Comparison of ENCODE assay signal across 8 mouse cellular contexts in the genomic region with DNA sequence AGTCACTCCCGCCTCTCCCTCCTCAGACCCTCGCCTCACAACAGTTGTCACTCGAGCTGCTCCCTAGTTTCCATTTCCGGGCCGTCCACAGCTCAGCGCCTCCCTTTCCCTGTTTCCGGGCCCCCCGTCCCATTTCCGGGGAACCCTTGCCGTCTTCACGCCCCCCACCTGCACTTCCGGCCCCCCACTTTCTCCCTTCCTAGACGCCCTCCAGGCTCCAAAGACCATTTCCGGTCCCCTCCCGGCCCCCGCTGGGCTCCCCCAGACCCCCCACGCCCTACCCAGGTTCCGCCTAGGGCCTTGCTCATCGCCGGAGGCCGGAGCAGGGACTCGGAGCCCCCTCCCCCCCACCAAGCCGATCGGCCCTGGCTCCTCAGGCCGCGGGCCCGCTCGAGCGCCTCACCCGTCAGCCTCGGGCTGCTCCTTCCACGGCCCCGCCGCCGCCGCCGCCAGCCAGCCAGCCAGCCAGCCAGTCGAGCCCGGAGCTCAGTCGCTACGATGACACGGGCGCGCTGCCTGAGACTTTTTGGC. TPM values are rescaled to one million over a fixed set of nuclear protein-coding genes. Genes with fewer than 3 reads are reported as not detected.
DNase-seq lines count a peak whose midpoint lies in the region; ATAC-seq and TF ChIP-seq lines count a peak whose summit lies in the region.

No protein-coding gene starts in this region.

- peaks cover 33% of the 10 kb centered on the region for H3K4me1 ChIP-seq in forebrain, embryonic 13.5 days
- no peaks in the 10 kb centered on the region; the same call in 1 of the 2 replicates for H3K4me1 ChIP-seq in lung, adult 2 months (ENCODE audit: control insufficient read depth, insufficient read depth, low read length)
- H3K4me1 ChIP-seq in neural tube, embryonic 15.5 days: peaks cover 32% of the 10 kb centered on the region

- no peaks in the 10 kb centered on the region for H3K27me3 ChIP-seq in forebrain, embryonic 13.5 days
- H3K27me3 ChIP-seq in neural tube, embryonic 15.5 days (replicated peaks): no peaks in the 10 kb centered on the region

- no peaks in the 10 kb centered on the region for H3K9me3 ChIP-seq in forebrain, embryonic 13.5 days (replicated peaks)
- no peaks in the 10 kb centered on the region for H3K9me3 ChIP-seq in neural tube, embryonic 15.5 days (replicated peaks)

- TF ChIP-seq CTCF in lung, adult 2 months (IDR thresholded peaks at IDR 0.05; ENCODE audit: insufficient read depth, low read length): no peak

- H3K4me3 ChIP-seq in forebrain, embryonic 13.5 days: peak overlapping the region; percentile 92
- H3K4me3 ChIP-seq in lung, adult 2 months (replicated peaks; ENCODE audit: extremely low read depth, low read depth, low read length): peak overlapping the region; percentile 75
- peak overlapping the region; percentile 95 for H3K4me3 ChIP-seq in neural tube, embryonic 15.5 days (replicated peaks)

- peak overlapping the region; percentile 97 for H3K27ac ChIP-seq in forebrain, embryonic 13.5 days
- H3K27ac ChIP-seq in neural tube, embryonic 15.5 days (replicated peaks): peak overlapping the region; percentile 96

- under 1% methylated on average over 31 of the region's 44 CpGs for WGBS in forebrain, embryonic 13.5 days
- WGBS in lung, adult 2 months: under 1% methylated on average over 42 of the region's 44 CpGs
- WGBS in neural tube, embryonic 15.5 days: under 1% methylated on average over 29 of the region's 44 CpGs

- peak; percentile 76 for ATAC-seq in forebrain, embryonic 13.5 days
- peak; percentile 74 for ATAC-seq in neural tube, embryonic 15.5 days (ENCODE audit: low FRiP score)

- H3K9ac ChIP-seq in forebrain, embryonic 13.5 days: peak overlapping the region; percentile 95
- H3K9ac ChIP-seq in neural tube, embryonic 15.5 days (replicated peaks): peak overlapping the region; percentile 99

- H3K36me3 ChIP-seq in forebrain, embryonic 13.5 days (ENCODE audit: poor library complexity, severe bottlenecking): peaks cover 10% of the 10 kb centered on the region; the same call in 1 of the 2 replicates
- H3K36me3 ChIP-seq in neural tube, embryonic 15.5 days: peaks cover 3% of the 10 kb centered on the region; the same call in 1 of the 2 replicates

- TF ChIP-seq POLR2A in lung, adult 2 months (IDR thresholded peaks at IDR 0.05; ENCODE audit: borderline replicate concordance, extremely low read depth, low read depth, low read length): no peak

- DNase-seq in CD4-positive helper T cell, adult 2 months (ENCODE audit: low read depth, low spot score): peak; percentile 79
- DNase-seq in brain, adult 2 months (ENCODE audit: low read depth, low spot score): peak; percentile 89
- DNase-seq in heart, postnatal 10 days: peak; percentile 75 to 79
- peak; percentile 44 to 67 for DNase-seq in layer of hippocampus, adult 18-20 months (ENCODE audit: low spot score in 2 of 2)
- DNase-seq in lung, adult 2 months: peak; percentile 62
- peak; percentile 80 for DNase-seq in testis, postnatal 10 days (ENCODE audit: low spot score)

- intact Hi-C loops in heart, postnatal 10 days (cut with DNase I): loop anchor here (5.0 kb wide), 3 partner anchors 46 to 106 kb away; no protein-coding TSS in a partner anchor

- H3K4me2 ChIP-seq in forebrain, embryonic 13.5 days: peak overlapping the region; percentile 78
- peak overlapping the region; percentile 81 for H3K4me2 ChIP-seq in neural tube, embryonic 15.5 days

RNA-seq across cellular contexts. Expression of gene Fbxo36, which starts 1.0 kb away (rescaled TPM):
- polyA plus RNA-seq in forebrain, embryonic 13.5 days (2015; fragmentation: Nextera tagmentation; extraction: Ambion mirVana): 9.4 and 9.7 TPM in 2 replicates
- total RNA-seq in heart, postnatal 10 days (2021): 1 to 10 TPM; 2.6 TPM
- total RNA-seq in layer of hippocampus, adult 18-20 months (2021): 1 to 10 TPM; 2.3 to 3.3 TPM
- polyA plus RNA-seq in lung, adult 2 months (2012; rRNA removed): 7.7 and 7.9 TPM in 2 replicates
- 4.5 and 5.4 TPM in 2 replicates for polyA plus RNA-seq in neural tube, embryonic 15.5 days (2015; fragmentation: Nextera tagmentation; extraction: Ambion mirVana)

RNA-seq across cellular contexts. Expression of gene Trip12, which starts 1.6 kb away (rescaled TPM):
- polyA plus RNA-seq in forebrain, embryonic 13.5 days (2015; fragmentation: Nextera tagmentation; extraction: Ambion mirVana): 66.3 and 74.0 TPM in 2 replicates
- 100 to 1,000 TPM; 233 to 236 TPM for total RNA-seq in heart, postnatal 10 days (2021)
- 100 to 1,000 TPM; 182 to 199 TPM for total RNA-seq in layer of hippocampus, adult 18-20 months (2021)
- polyA plus RNA-seq in lung, adult 2 months (2012; rRNA removed): 15.1 and 31.0 TPM in 2 replicates
- polyA plus RNA-seq in neural tube, embryonic 15.5 days (2015; fragmentation: Nextera tagmentation; extraction: Ambion mirVana): 37.3 and 42.0 TPM in 2 replicates

Comparison
In these comparisons a context has a peak if more than half of its experiments do, and no peak if none do; other contexts are left out.
1. Peak in every context shown above with its lines: DNase-seq, ATAC-seq, H3K4me3 ChIP-seq and H3K27ac ChIP-seq.